Mouse (Mus musculus) erythroblast, adult 5-6 weeks (primary cell): ENCODE measurements around the gene Eno2. TPM values are rescaled to one million over a fixed set of nuclear protein-coding genes. Genes with fewer than 3 reads are reported as not detected.
A peak's percentile ranks its signal among the peaks of the same experiment; 100 is the strongest.

Experiments used
- ATAC-seq: replicated peaks from 2 replicates; pipeline ENCODE4 v1.8.0; 2016; ENCODE audit warnings: moderate number of reproducible peaks, mild to moderate bottlenecking, moderate TSS enrichment, inconsistent platforms; ENCODE audit not compliant: poor library complexity, low FRiP score, severe bottlenecking
- total RNA-seq, 2 experiments: library from RNA; stranded (forward) in 1 of 2; stranded (reverse) in 1 of 2; fragments of 150-400 nt in 1 of 2; fragments of 200-764, 138-1000 nt in 1 of 2; gene quantifications; 2 replicates each; pipeline versions ENCODE4 v1.2.3 to v1.2.4; 2015 to 2017; ENCODE audit warnings: low replicate concordance in 2 of 2

The Eno2 gene
- total RNA-seq, 2 experiments from 2014 or later, result not detected

DNA sequence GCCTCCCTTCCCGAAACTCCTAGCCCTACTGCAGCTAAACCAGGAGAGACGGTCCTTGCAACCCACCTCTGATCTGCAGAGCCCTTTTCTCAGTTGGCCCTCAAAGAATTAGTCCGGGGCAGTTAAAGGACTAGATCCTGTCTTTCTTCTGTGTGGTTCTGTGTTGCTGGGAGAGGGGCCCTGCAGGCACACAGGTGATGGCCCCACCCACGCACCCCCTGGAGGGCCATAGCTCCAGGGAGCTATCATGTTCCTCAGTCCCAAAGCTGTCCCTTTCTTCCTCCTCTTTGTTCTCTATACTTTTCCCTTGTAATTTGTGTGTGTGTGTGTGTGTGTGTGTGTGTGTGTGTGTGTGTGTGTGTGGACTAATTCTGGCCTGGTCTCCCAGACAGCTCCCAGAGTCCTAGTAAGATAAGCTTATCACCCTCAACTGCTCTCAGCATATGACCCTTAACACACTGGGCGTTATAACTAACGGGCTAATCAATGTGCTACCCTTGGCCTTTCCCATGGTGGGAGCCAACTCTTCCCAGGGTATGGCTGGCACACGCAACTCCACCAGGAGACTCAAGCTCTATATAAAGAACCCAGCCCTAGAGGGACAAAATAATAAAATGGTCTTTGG is 50.0 kb downstream of the Eno2 start:
- peak; percentile 64 for ATAC-seq

DNA sequence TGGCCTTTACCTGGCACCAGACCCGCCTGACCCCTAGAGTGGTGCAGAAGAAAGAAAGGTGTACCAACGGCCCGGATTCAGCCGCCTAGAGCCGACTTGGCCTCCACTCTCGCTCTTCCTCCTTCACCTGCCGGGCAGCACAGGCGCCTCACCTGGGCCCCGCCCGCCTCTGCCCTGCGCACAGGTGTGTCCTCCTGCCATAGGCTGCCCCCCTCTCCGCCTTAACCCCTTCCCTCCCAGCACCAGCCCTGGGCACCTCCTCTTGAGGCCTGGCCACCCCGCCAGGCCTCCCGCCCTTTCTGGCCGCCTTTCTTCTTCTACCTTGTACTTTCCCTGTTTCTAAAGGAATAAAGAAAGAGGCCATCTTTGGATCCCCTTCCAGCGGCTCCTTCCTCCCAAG is 50.8 kb downstream of the Eno2 start:
- ATAC-seq, result no peak

DNA sequence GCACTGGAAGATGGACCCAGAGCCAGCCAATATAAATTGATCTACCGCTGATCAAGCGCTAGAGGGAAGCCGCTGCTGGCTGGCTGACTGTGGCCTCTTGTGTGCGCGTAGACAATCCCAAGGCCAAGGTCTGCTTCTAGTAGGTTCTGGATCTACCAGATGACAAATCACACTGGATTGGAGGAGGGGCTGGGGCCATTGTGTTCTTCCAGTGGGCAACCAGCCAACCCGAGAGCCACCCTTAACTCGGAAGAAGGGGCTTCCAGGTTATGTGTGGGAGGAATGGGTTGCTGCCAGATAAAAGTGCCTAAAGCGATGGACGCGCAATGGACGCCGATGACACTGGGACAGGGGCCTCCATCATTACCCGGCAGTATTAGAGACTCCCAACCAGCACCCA is 51.5 kb downstream of the Eno2 start:
- ATAC-seq, result no peak

DNA sequence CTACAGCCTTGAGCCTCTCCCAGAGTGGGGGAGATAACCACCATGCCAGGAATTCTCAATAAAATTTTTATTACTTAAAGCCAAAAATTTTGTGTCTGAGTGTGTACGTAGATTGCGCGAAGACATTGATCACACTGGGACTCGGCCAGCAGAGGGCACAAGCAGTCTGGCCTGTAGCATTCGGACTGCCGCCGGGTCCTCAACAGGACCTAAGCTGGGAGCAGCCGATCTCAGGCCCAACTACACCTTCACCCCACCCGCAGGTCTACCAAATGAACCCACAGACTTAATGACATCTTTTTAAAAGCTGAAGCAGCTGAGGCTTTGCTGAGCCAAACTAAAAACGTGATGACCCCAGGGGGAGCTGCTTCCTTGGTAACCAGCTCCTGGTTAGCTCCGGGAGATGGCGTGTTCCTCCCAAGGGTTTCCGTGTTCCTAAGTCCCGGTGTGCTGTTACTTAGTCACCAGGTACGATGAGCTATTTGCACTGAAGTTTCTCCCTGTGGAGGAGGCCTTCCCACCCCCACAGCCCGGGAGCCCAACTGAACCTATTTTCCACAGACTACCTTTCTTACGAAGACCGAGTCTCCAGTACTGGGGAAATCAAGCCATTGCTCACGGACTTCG is 52.5 kb downstream of the Eno2 start:
- ATAC-seq, result no peak

DNA sequence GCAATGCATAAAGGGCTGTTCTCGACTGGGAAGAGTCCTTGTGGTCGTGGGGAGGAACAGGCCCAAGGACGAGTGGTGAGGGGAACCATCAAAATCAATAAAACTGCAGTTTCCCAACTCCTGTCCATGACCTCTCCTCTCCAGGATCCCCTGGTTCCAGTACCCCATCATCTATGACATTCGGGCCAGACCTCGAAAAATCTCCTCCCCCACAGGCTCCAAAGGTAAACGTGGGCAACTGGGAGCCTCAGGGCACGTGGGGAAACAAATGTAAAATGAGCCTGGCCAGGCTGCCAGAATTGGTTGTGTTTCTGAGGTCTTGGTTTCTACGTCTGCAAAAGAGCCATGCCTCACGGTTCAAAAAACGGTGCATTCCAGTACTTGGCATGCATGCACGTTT is 56.6 kb downstream of the Eno2 start:
- ATAC-seq, result no peak

DNA sequence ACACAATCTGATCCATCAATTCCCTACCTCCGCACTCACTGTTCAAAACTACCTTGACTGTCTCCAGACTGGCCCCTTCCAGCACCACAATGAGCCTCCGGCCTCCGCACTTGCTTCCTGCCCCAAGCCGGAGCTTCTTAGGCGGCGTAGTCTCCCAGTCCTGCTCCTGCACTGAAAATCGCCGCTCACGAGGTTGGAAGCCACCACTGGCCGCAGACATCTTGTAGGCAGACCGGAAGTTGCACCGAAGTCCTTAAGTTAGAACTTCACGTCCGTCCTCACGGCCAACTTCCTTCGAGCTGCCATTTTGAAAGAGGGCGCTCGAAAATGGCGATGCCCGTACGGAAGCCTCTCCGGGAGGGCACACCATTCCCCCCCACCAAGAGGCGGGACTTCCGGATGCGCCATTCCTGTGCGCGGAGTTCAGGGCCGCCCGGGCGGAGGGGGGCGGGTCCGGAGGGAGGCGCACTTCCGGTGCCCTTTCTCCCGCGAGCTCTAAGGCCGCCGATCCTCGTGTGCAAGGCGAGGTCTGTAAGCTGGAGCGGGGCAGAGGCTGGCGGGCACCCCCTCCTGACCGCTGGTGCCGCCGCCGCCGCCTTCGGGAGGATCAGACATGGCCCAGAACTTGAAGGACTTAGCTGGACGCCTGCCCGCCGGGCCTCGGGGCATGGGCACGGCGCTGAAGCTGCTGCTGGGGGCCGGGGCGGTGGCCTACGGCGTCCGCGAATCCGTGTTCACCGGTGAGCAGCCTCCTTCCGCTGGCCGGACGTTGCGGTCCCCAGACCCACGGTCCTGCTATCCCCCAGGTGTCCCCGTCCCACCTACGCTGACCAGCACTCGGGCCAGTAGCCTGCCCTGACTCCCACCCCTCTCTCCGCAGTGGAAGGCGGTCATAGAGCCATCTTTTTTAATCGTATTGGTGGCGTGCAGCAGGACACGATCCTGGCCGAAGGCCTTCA is 57.4 kb downstream of the Eno2 start, which contains the start of the genes Emg1 and Phb2:
Gene Emg1, minus strand, starts transcription at position 355 of the 959 bp plus-strand sequence.
Gene Phb2, plus strand, starts transcription at position 513 of the 959 bp plus-strand sequence.
- peak; percentile 94 for ATAC-seq

Other genes with a start within 250 kb of the Eno2 start
- gene C1s1, start 227.3 kb downstream of the Eno2 start, total RNA-seq (2015; ENCODE audit: low replicate concordance), result not detected in 2 replicates
- gene C1s1, start 227.3 kb downstream of the Eno2 start, total RNA-seq (2017; ENCODE audit: low replicate concordance), result 0.77 TPM in 1 of 2 replicates, not detected in the other
- gene C1rb, start 199.4 kb downstream of the Eno2 start, total RNA-seq (2015; ENCODE audit: low replicate concordance), result 0.96 TPM in 1 of 2 replicates, not detected in the other
- 0.09 TPM in 1 of 2 replicates, not detected in the other for gene C1rb, start 199.4 kb downstream of the Eno2 start, total RNA-seq (2017; ENCODE audit: low replicate concordance)
- gene C1s2, start 133.6 kb downstream of the Eno2 start, total RNA-seq (2015; ENCODE audit: low replicate concordance), result not detected in 2 replicates
- gene C1s2, start 133.6 kb downstream of the Eno2 start, total RNA-seq (2017; ENCODE audit: low replicate concordance), result not detected in 2 replicates
- 118 and 141 TPM in 2 replicates for gene Lpcat3, start 106.6 kb downstream of the Eno2 start, total RNA-seq (2015; ENCODE audit: low replicate concordance)
- 81.5 and 135 TPM in 2 replicates for gene Lpcat3, start 106.6 kb downstream of the Eno2 start, total RNA-seq (2017; ENCODE audit: low replicate concordance)
- gene Emg1, start 57.5 kb downstream of the Eno2 start, total RNA-seq (2015; ENCODE audit: low replicate concordance), result 65.1 and 66.0 TPM in 2 replicates
- gene Emg1, start 57.5 kb downstream of the Eno2 start, total RNA-seq (2017; ENCODE audit: low replicate concordance), result 35.8 and 37.2 TPM in 2 replicates
- gene Phb2, start 57.3 kb downstream of the Eno2 start, total RNA-seq (2015; ENCODE audit: low replicate concordance), result 44.2 and 79.4 TPM in 2 replicates
- 70.3 and 70.7 TPM in 2 replicates for gene Phb2, start 57.3 kb downstream of the Eno2 start, total RNA-seq (2017; ENCODE audit: low replicate concordance)
- 57.8 and 60.2 TPM in 2 replicates for gene Ptpn6, start 31.0 kb downstream of the Eno2 start, total RNA-seq (2015; ENCODE audit: low replicate concordance)
- gene Ptpn6, start 31.0 kb downstream of the Eno2 start, total RNA-seq (2017; ENCODE audit: low replicate concordance), result 142 and 156 TPM in 2 replicates
- 33.6 and 64.9 TPM in 2 replicates for gene Grcc10, start 28.3 kb downstream of the Eno2 start, total RNA-seq (2015; ENCODE audit: low replicate concordance)
- 7.5 and 16.9 TPM in 2 replicates for gene Grcc10, start 28.3 kb downstream of the Eno2 start, total RNA-seq (2017; ENCODE audit: low replicate concordance)
- gene Gm45234, start 13.7 kb downstream of the Eno2 start, total RNA-seq (2015; ENCODE audit: low replicate concordance), result not detected in 2 replicates
- 0.56 TPM in 1 of 2 replicates, not detected in the other for gene Gm45234, start 13.7 kb downstream of the Eno2 start, total RNA-seq (2017; ENCODE audit: low replicate concordance)
- gene Atn1, start 13.1 kb downstream of the Eno2 start, total RNA-seq (2015; ENCODE audit: low replicate concordance), result 10.0 and 11.7 TPM in 2 replicates
- 0.94 and 2.0 TPM in 2 replicates for gene Atn1, start 13.1 kb downstream of the Eno2 start, total RNA-seq (2017; ENCODE audit: low replicate concordance)
- gene Lrrc23, start 10.1 kb upstream of the Eno2 start, total RNA-seq (2015; ENCODE audit: low replicate concordance), result not detected in 2 replicates
- gene Lrrc23, start 10.1 kb upstream of the Eno2 start, total RNA-seq (2017; ENCODE audit: low replicate concordance), result not detected in 2 replicates
- gene Spsb2, start 39.0 kb upstream of the Eno2 start, total RNA-seq (2015; ENCODE audit: low replicate concordance), result 0.58 TPM in 1 of 2 replicates, not detected in the other
- 2.6 and 4.3 TPM in 2 replicates for gene Spsb2, start 39.0 kb upstream of the Eno2 start, total RNA-seq (2017; ENCODE audit: low replicate concordance)
- 37.3 and 44.3 TPM in 2 replicates for gene Tpi1, start 44.6 kb upstream of the Eno2 start, total RNA-seq (2015; ENCODE audit: low replicate concordance)
- gene Tpi1, start 44.6 kb upstream of the Eno2 start, total RNA-seq (2017; ENCODE audit: low replicate concordance), result 30.0 and 31.0 TPM in 2 replicates
- gene Usp5, start 59.8 kb upstream of the Eno2 start, total RNA-seq (2015; ENCODE audit: low replicate concordance), result 10.0 and 34.6 TPM in 2 replicates
- gene Usp5, start 59.8 kb upstream of the Eno2 start, total RNA-seq (2017; ENCODE audit: low replicate concordance), result 22.0 and 29.6 TPM in 2 replicates
- 65.8 and 68.0 TPM in 2 replicates for gene Cdca3, start 59.9 kb upstream of the Eno2 start, total RNA-seq (2015; ENCODE audit: low replicate concordance)
- gene Cdca3, start 59.9 kb upstream of the Eno2 start, total RNA-seq (2017; ENCODE audit: low replicate concordance), result 58.5 and 73.8 TPM in 2 replicates
- not detected in 2 replicates for gene Gnb3, start 70.6 kb upstream of the Eno2 start, total RNA-seq (2015; ENCODE audit: low replicate concordance)
- not detected in 2 replicates for gene Gnb3, start 70.6 kb upstream of the Eno2 start, total RNA-seq (2017; ENCODE audit: low replicate concordance)
- not detected in 2 replicates for gene P3h3, start 88.1 kb upstream of the Eno2 start, total RNA-seq (2015; ENCODE audit: low replicate concordance)
- 1.1 and 1.2 TPM in 2 replicates for gene P3h3, start 88.1 kb upstream of the Eno2 start, total RNA-seq (2017; ENCODE audit: low replicate concordance)
- not detected in 2 replicates for gene Gpr162, start 94.3 kb upstream of the Eno2 start, total RNA-seq (2015; ENCODE audit: low replicate concordance)
- not detected in 2 replicates for gene Gpr162, start 94.3 kb upstream of the Eno2 start, total RNA-seq (2017; ENCODE audit: low replicate concordance)
- 6.3 and 6.9 TPM in 2 replicates for gene Cd4, start 118.5 kb upstream of the Eno2 start, total RNA-seq (2015; ENCODE audit: low replicate concordance)
- 0.70 and 0.94 TPM in 2 replicates for gene Cd4, start 118.5 kb upstream of the Eno2 start, total RNA-seq (2017; ENCODE audit: low replicate concordance)
- 1.0 and 2.7 TPM in 2 replicates for gene Lag3, start 142.0 kb upstream of the Eno2 start, total RNA-seq (2015; ENCODE audit: low replicate concordance)
- 0.51 TPM in 1 of 2 replicates, not detected in the other for gene Lag3, start 142.0 kb upstream of the Eno2 start, total RNA-seq (2017; ENCODE audit: low replicate concordance)
- gene Ptms, start 150.4 kb upstream of the Eno2 start, total RNA-seq (2015; ENCODE audit: low replicate concordance), result 26.1 and 31.3 TPM in 2 replicates
- gene Ptms, start 150.4 kb upstream of the Eno2 start, total RNA-seq (2017; ENCODE audit: low replicate concordance), result 12.0 and 21.8 TPM in 2 replicates
- 11.7 and 13.4 TPM in 2 replicates for gene Mlf2, start 161.7 kb upstream of the Eno2 start, total RNA-seq (2015; ENCODE audit: low replicate concordance)
- 14.1 and 20.7 TPM in 2 replicates for gene Mlf2, start 161.7 kb upstream of the Eno2 start, total RNA-seq (2017; ENCODE audit: low replicate concordance)
- gene Cops7a, start 195.9 kb upstream of the Eno2 start, total RNA-seq (2015; ENCODE audit: low replicate concordance), result 10.2 and 16.5 TPM in 2 replicates
- gene Cops7a, start 195.9 kb upstream of the Eno2 start, total RNA-seq (2017; ENCODE audit: low replicate concordance), result 5.6 and 7.7 TPM in 2 replicates
- not detected in 2 replicates for gene Pianp, start 227.0 kb upstream of the Eno2 start, total RNA-seq (2015; ENCODE audit: low replicate concordance)
- gene Pianp, start 227.0 kb upstream of the Eno2 start, total RNA-seq (2017; ENCODE audit: low replicate concordance), result not detected in 2 replicates
- gene Zfp384, start 239.5 kb upstream of the Eno2 start, total RNA-seq (2015; ENCODE audit: low replicate concordance), result 20.8 and 25.9 TPM in 2 replicates
- gene Zfp384, start 239.5 kb upstream of the Eno2 start, total RNA-seq (2017; ENCODE audit: low replicate concordance), result 9.8 and 12.3 TPM in 2 replicates